Mouse (Mus musculus) G1E (cell line): Measurements from ENCODE around the gene Med26. TPM values are rescaled to one million over a fixed set of nuclear protein-coding genes. Genes with fewer than 3 reads are reported as not detected.

Source experiments
- ATAC-seq: 2 replicates; pipeline ENCODE4 v1.8.0; 2016; ENCODE audit warnings: mild to moderate bottlenecking; ENCODE audit not compliant: insufficient number of reproducible peaks, poor library complexity, low FRiP score, severe bottlenecking; ENCODE audit errors: extremely low read depth
- DNase-seq: peaks from one replicate; pipeline ENCODE4 v3.0.0; 2012; ENCODE audit warnings: low spot score
- H3K27me3 ChIP-seq: 2 replicates; pipeline ENCODE4 v1.6.1; 2012; ENCODE audit warnings: mild to moderate bottlenecking, low read length, inconsistent platforms; ENCODE audit not compliant: insufficient read depth
- H3K36me3 ChIP-seq: replicated peaks from 2 replicates; pipeline ENCODE3; 2012; ENCODE audit warnings: mild to moderate bottlenecking, inconsistent platforms
- H3K4me1 ChIP-seq: 2 replicates; pipeline ENCODE4 v1.6.1; 2012; ENCODE audit warnings: low read depth, low read length, inconsistent platforms, mixed read lengths; ENCODE audit not compliant: insufficient read depth
- H3K4me3 ChIP-seq: 2 replicates; pipeline ENCODE4 v1.5.1; 2012; ENCODE audit warnings: low read depth, mild to moderate bottlenecking, inconsistent platforms, low read length, moderate library complexity, mixed read lengths
- H3K9me3 ChIP-seq: replicated peaks from 2 replicates; pipeline ENCODE4 v1.6.1; 2012; ENCODE audit warnings: inconsistent platforms
- CTCF ChIP-seq: IDR thresholded peaks from 2 replicates; pipeline ENCODE4 v1.5.1; 2012; ENCODE audit warnings: low read depth, low read length, inconsistent platforms, mixed read lengths
- GATA1 ChIP-seq: IDR thresholded peaks from 2 replicates; pipeline ENCODE4 v1.6.1; 2012; ENCODE audit warnings: borderline replicate concordance, low read length, inconsistent platforms, mixed read lengths
- GATA2 ChIP-seq: IDR thresholded peaks from 2 replicates; pipeline ENCODE4 v1.6.1; 2012; ENCODE audit warnings: low read depth, low read length, inconsistent platforms, borderline replicate concordance
- POLR2AphosphoS5 ChIP-seq: IDR thresholded peaks from 2 replicates; pipeline ENCODE4 v1.6.1; 2012; ENCODE audit warnings: low read depth, low read length, inconsistent platforms; ENCODE audit not compliant: insufficient replicate concordance
- TAL1 ChIP-seq: conservative IDR thresholded peaks from 2 replicates; pipeline ENCODE4 v1.6.1; 2012; ENCODE audit warnings: low read depth, low read length, inconsistent platforms, mixed read lengths
- polyA plus RNA-seq: library from polyadenylated mRNA; stranded (reverse); fragments of >175 nt; gene quantifications from 2 replicates; pipeline ENCODE4 v1.2.3, GENCODE M21; 2012
- total RNA-seq, 2 experiments: library from RNA; stranded (forward) in 1 of 2; stranded (reverse) in 1 of 2; fragments of 200-1000 nt in 1 of 2; fragments of >200 nt in 1 of 2; fragmentation: Nextera tagmentation in 1 of 2; gene quantifications; 2 replicates each; pipeline ENCODE4 v1.2.3; 2014 to 2017

Gene Med26
- total and polyA plus RNA-seq, 3 experiments, result 7.6 to 43.8 (median 14.8) TPM

GRCm38 (mm10) chr8:72583056-72583771 is 35.1 kb upstream of the Med26 start:
- peaks cover 30% of the 10 kb centered on the region for H3K4me1 ChIP-seq
- DNase-seq (peak; percentile 45), ATAC-seq (peak; percentile 46; the same call in 1 of the 2 replicates)

GRCm38 (mm10) chr8:72579374-72579773 is 31.3 kb upstream of the Med26 start:
- ATAC-seq (no peak), DNase-seq (no peak)
- H3K4me1 ChIP-seq, result peaks cover 17% of the 10 kb centered on the region
- H3K27me3 ChIP-seq, result peaks cover 2% of the 10 kb centered on the region
- H3K36me3 ChIP-seq, result no peaks in the 10 kb centered on the region
- TF ChIP-seq GATA1, result no peak
- no peak overlapping the region for H3K4me3 ChIP-seq
- no peaks in the 10 kb centered on the region for H3K9me3 ChIP-seq

More at GRCm38 (mm10) chr8:72583056-72583771, 35.1 kb upstream of the Med26 start:
- Histone ChIP-seq H3K36me3 (no peaks in the 10 kb centered on the region), H3K27me3 (peaks cover 16% of the 10 kb centered on the region), H3K4me3 (no peak overlapping the region; the same call in 1 of the 2 replicates), H3K9me3 (no peaks in the 10 kb centered on the region)
- TF ChIP-seq POLR2AphosphoS5 (no peak), GATA2 (no peak), CTCF (no peak), GATA1 (no peak), TAL1 (no peak)

GRCm38 (mm10) chr8:72577941-72578340 is 29.9 kb upstream of the Med26 start:
- Histone ChIP-seq H3K4me3 (no peak overlapping the region), H3K27me3 (no peaks in the 10 kb centered on the region; the same call in 1 of the 2 replicates), H3K36me3 (no peaks in the 10 kb centered on the region), H3K9me3 (no peaks in the 10 kb centered on the region), H3K4me1 (peaks cover 7% of the 10 kb centered on the region)
- DNase-seq, result no peak
- ATAC-seq, result no peak
- no peak for TF ChIP-seq GATA2
- no peak for TF ChIP-seq GATA1
- TF ChIP-seq POLR2AphosphoS5, result no peak
- TF ChIP-seq CTCF, result no peak
- no peak for TF ChIP-seq TAL1

- no peak for DNase-seq
- Histone ChIP-seq H3K9me3 (no peaks in the 10 kb centered on the region), H3K4me1 (peaks cover 12% of the 10 kb centered on the region), H3K4me3 (no peak overlapping the region), H3K36me3 (no peaks in the 10 kb centered on the region), H3K27me3 (no peaks in the 10 kb centered on the region; the same call in 1 of the 2 replicates)
- ATAC-seq, result no peak
- TF ChIP-seq CTCF (no peak), TAL1 (no peak), GATA1 (no peak), GATA2 (no peak), POLR2AphosphoS5 (no peak)
Measured at GRCm38 (mm10) chr8:72577266-72577665, 29.2 kb upstream of the Med26 start.

DNA sequence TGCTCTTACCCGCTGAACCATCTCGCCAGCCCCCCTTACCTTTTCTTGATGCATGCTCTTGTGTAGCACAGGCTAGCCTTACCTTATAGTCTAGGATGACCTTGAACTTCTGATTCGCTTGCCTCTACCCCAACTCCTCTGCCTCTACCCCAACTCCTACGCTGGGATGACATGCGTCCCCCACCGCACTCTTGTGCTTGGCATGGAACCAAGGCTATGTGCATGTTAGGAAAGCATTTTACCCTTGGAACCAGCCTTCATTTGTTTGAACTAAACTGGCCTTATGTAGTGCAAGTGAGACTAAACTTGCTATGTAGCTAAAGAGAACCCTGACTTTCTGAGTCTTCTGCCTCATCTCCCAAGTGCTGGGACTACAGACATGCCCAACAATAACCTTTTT is 27.8 kb upstream of the Med26 start:
- Histone ChIP-seq H3K27me3 (no peaks in the 10 kb centered on the region), H3K9me3 (no peaks in the 10 kb centered on the region), H3K4me1 (peaks cover 19% of the 10 kb centered on the region), H3K36me3 (no peaks in the 10 kb centered on the region), H3K4me3 (no peak overlapping the region)
- DNase-seq (no peak), ATAC-seq (no peak)
- TF ChIP-seq GATA2 (no peak), GATA1 (no peak), POLR2AphosphoS5 (no peak), CTCF (no peak), TAL1 (no peak)

GRCm38 (mm10) chr8:72573450-72573849 is 25.4 kb upstream of the Med26 start:
- DNase-seq, result no peak
- Histone ChIP-seq H3K4me3 (no peak overlapping the region), H3K4me1 (peaks cover 38% of the 10 kb centered on the region), H3K36me3 (peaks cover 16% of the 10 kb centered on the region), H3K27me3 (no peaks in the 10 kb centered on the region), H3K9me3 (no peaks in the 10 kb centered on the region)
- ATAC-seq, result no peak
- no peak for TF ChIP-seq TAL1
- no peak for TF ChIP-seq GATA2
- TF ChIP-seq GATA1, result no peak
- TF ChIP-seq POLR2AphosphoS5, result no peak
- no peak for TF ChIP-seq CTCF

- DNase-seq (no peak), ATAC-seq (no peak)
- Histone ChIP-seq H3K9me3 (no peaks in the 10 kb centered on the region), H3K4me3 (peak overlapping the region; percentile 76), H3K36me3 (peaks cover 26% of the 10 kb centered on the region), H3K4me1 (peaks cover 39% of the 10 kb centered on the region), H3K27me3 (no peaks in the 10 kb centered on the region)
- TF ChIP-seq CTCF, result no peak
- no peak for TF ChIP-seq POLR2AphosphoS5
- no peak for TF ChIP-seq GATA1
- no peak for TF ChIP-seq TAL1
- TF ChIP-seq GATA2, result no peak
Measured at GRCm38 (mm10) chr8:72572507-72572906, 24.4 kb upstream of the Med26 start.
